Mouse (Mus musculus) forebrain, embryonic 12.5 days (tissue): ENCODE measurements around the gene Cilp2. TPM values are rescaled to one million over a fixed set of nuclear protein-coding genes. Genes with fewer than 3 reads are reported as not detected.

Source experiments
- ATAC-seq: fragments of 200-750 bp; cut with Nextera tagmentation; 2 replicates; pipeline ENCODE4 v1.8.0; 2017; ENCODE audit warnings: moderate TSS enrichment; ENCODE audit not compliant: low FRiP score
- H3K27ac ChIP-seq: fragments of 300-500 bp; sonication (generic); 2 replicates; pipeline ENCODE4 v1.5.1; 2016; ENCODE audit warnings: mild to moderate bottlenecking
- H3K27me3 ChIP-seq: fragments of 300-500 bp; sonication (generic); 2 replicates; pipeline ENCODE4 v1.6.1; 2016; ENCODE audit warnings: mild to moderate bottlenecking
- H3K36me3 ChIP-seq: fragments of 300-500 bp; sonication (generic); replicated peaks from 2 replicates; pipeline ENCODE4 v1.6.1; 2016; ENCODE audit warnings: mild to moderate bottlenecking
- H3K4me1 ChIP-seq: fragments of 300-500 bp; sonication (generic); 2 replicates; pipeline ENCODE4 v1.6.1; 2016
- H3K4me2 ChIP-seq: fragments of 300-500 bp; sonication (generic); 2 replicates; pipeline ENCODE4 v1.6.1; 2016; ENCODE audit warnings: mild to moderate bottlenecking, moderate library complexity
- H3K4me3 ChIP-seq: fragments of 300-500 bp; sonication (generic); replicated peaks from 2 replicates; pipeline ENCODE4 v1.5.1; 2016; ENCODE audit warnings: mild to moderate bottlenecking
- H3K9ac ChIP-seq: fragments of 300-500 bp; sonication (generic); 2 replicates; pipeline ENCODE4 v1.6.1; 2016; ENCODE audit warnings: mild to moderate bottlenecking
- H3K9me3 ChIP-seq: fragments of 300-500 bp; sonication (generic); 2 replicates; pipeline ENCODE4 v1.6.1; 2016
- WGBS: fragments of 180-500 bp; shearing (Covaris S2); methylation state at CpG from one replicate; pipeline ENCODE4 v1.1.7; 2016; 5-methylcytosine and 5-hydroxymethylcytosine counted together
- polyA plus RNA-seq: library from polyadenylated mRNA; unstranded; fragments of >200 nt; fragmentation: Nextera tagmentation; extraction: Ambion mirVana; gene quantifications from 2 replicates; pipeline ENCODE4 v1.2.1, GENCODE M21; 2016

Gene Cilp2
- polyA plus RNA-seq, 1 experiment from 2014 or later = 1.1 TPM

DNA sequence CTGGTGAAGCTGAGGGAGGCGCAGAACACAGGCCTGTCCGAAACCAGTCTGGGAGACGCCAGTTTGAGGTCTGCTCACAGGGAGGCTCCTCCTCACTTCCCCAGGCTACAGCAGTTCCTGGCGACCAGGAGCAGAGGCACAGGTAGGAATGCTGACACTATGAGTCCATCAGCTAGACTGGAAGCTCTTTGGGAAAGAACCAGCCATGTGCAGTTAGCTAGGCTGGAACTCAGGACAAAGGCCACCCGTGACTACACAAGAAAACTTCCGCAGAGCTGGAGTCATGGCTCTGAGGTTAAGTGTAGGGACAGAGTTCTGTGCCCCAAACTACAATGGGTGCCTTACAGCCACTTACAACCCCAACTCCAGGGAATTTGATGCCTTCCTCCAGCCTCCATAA lies 10.4 kb upstream of the Cilp2 start:
- no peak overlapping the region for H3K4me2 ChIP-seq
- peaks cover 69% of the 10 kb centered on the region for H3K4me1 ChIP-seq
- peaks cover 37% of the 10 kb centered on the region for H3K36me3 ChIP-seq

DNA sequence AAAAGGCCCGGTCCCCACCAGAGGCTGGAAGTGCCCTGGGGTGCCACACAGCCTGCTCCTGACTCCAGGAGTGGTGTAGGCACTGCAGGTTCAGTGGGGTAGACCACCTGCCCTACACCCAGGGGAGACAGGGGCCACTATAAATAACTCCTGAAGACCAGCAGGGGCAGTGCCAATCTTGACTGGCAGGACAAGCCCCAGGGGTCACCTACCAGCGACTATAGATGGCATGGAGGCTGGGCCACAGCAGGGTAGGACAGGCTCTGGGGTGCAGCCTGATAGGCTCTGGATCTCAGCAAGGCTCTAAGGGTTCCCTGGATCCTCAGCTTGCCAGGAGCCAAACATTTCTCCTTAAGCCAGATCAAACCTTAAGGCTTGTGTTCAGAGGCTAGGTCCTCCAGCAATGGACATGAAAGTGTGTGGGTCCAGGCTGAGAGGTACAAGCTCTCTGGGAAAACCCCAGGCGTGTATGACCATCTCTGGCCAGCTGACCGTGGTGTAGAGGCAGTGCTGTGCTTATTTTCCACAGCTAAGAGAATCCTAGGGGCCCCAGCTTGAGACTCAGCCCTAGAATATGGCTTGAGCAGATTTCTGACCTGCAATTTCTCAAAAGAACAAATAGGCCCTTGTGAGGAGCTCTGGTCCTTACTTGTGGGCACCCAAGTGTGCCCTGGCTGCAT lies 8.4 kb upstream of the Cilp2 start:
- Histone ChIP-seq H3K9me3 (no peaks in the 10 kb centered on the region), H3K36me3 (peaks cover 45% of the 10 kb centered on the region), H3K4me2 (no peak overlapping the region), H3K27ac (no peak overlapping the region), H3K4me3 (no peak overlapping the region), H3K27me3 (peaks cover 7% of the 10 kb centered on the region), H3K9ac (no peak overlapping the region; the same call in 1 of the 2 replicates), H3K4me1 (peaks cover 73% of the 10 kb centered on the region)
- ATAC-seq = no peak
- 76% methylated on average over 4 of the region's 4 CpGs for WGBS

More for the DNA sequence above, 10.4 kb upstream of the Cilp2 start:
- ATAC-seq = no peak
- Histone ChIP-seq H3K4me3 (no peak overlapping the region), H3K9me3 (no peaks in the 10 kb centered on the region), H3K27me3 (peaks cover 4% of the 10 kb centered on the region; the same call in 1 of the 2 replicates), H3K9ac (no peak overlapping the region; the same call in 1 of the 2 replicates), H3K27ac (no peak overlapping the region)
- 90% methylated on average over 6 of the region's 6 CpGs for WGBS

DNA sequence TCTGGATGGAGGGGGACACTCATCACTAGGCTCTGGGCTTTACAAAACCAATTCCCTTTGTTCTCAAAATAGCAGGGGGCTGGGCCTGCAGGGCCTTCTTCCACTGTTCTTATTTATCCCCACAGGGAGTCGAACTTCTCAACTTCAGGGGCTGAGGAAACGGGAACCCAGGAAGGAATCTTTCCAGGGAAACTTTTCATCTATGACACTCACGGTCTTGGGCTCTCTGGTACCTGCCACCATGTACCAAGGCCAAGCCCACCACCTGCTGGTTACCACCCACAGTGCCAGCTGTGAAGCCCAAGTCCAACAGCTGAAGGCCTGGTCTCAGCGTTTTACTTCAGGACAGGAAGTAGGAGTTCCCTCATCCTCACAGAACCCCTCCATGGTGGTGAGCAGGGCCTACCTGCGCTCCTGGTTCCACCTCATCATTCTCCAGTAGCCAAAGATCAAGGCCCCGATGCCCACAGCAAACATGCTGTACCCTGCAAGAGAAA lies 7.4 kb upstream of the Cilp2 start:
- ATAC-seq = no peak
- Histone ChIP-seq H3K27ac (0 out of 2 replicates have a peak overlapping the region, but pooled peaks have one; percentile 25), H3K9ac (no peak overlapping the region), H3K36me3 (peaks cover 45% of the 10 kb centered on the region), H3K9me3 (no peaks in the 10 kb centered on the region), H3K4me3 (no peak overlapping the region), H3K4me2 (no peak overlapping the region), H3K4me1 (peaks cover 67% of the 10 kb centered on the region), H3K27me3 (peaks cover 18% of the 10 kb centered on the region)
- 57% methylated on average over 6 of the region's 6 CpGs for WGBS

DNA sequence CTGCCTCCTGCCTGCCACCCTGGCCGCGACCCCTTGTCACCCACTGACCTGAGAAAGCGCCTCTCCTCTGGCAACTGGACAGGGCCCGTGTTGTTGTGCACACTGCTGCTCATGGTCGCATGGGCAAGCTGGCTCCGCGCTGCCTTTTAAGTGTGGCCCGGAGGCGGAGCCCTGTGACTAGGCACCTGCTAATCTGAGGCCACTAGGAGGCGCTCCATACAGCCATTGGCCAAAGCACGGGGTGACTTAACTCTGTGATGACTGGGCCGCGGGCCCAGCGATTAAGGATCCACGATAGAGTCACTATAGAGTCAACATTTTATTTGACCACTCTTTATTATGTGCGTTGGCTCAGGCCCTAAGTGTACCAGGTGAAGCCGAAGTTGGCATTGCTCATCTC lies 6.4 kb upstream of the Cilp2 start:
- no peaks in the 10 kb centered on the region for H3K9me3 ChIP-seq
- ATAC-seq = peak; percentile 6; the same call in 1 of the 2 replicates
- peaks cover 28% of the 10 kb centered on the region for H3K27me3 ChIP-seq
- H3K36me3 ChIP-seq = peaks cover 38% of the 10 kb centered on the region
- peaks cover 65% of the 10 kb centered on the region for H3K4me1 ChIP-seq
- H3K27ac ChIP-seq = peak overlapping the region; percentile 25; the same call in 1 of the 2 replicates
- WGBS = 25% methylated on average over 17 of the region's 17 CpGs
- H3K4me3 ChIP-seq = no peak overlapping the region
- H3K4me2 ChIP-seq = no peak overlapping the region
- no peak overlapping the region for H3K9ac ChIP-seq

DNA sequence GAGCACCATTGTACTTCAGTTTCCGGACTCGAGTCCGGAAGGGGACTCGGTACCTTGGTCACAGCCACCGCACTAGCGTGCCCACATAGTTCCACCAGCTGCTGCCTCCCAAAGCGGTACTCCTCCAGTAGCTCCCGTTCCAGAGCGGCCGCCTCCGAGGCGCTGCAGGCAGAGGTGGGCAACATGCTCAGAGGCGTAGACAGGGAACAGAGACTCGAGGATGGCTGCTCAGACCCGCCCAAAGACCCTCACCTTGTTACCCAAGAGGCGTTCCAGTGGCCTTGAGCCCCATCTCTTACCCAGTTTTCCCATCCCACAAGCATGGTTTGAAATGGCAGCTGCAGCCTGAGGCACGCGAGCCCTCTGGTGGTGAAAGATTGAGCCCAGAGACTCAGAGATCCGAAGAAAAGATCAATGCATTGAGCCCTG lies 3.3 kb upstream of the Cilp2 start:
- Histone ChIP-seq H3K4me3 (no peak overlapping the region), H3K9ac (no peak overlapping the region), H3K36me3 (peaks cover 20% of the 10 kb centered on the region), H3K9me3 (no peaks in the 10 kb centered on the region), H3K4me2 (no peak overlapping the region), H3K4me1 (peaks cover 75% of the 10 kb centered on the region), H3K27ac (no peak overlapping the region), H3K27me3 (peaks cover 58% of the 10 kb centered on the region)
- 38% methylated on average over 19 of the region's 19 CpGs for WGBS
- no peak for ATAC-seq

DNA sequence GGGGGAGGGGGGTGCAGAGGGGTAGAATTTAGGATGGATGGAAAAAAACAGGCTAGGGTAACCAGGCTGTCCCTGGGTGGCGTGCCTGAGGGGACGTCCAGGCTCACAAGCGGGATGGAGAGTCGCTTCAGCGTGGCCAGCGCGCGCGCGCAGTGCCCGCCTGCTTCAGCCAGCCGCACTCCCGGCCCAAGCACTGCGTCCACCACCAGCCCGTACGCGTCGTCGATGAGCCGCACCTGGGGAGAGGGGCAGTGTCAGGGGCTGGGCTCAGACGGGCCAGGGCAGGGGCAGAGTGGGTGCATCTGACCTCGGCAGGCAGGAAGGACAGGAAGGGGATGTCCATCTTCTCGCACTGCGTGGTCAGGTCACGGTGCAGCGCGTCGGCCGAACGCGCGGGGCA lies 1.4 kb upstream of the Cilp2 start:
- peak; percentile 17; the same call in 1 of the 2 replicates for ATAC-seq
- peaks cover 77% of the 10 kb centered on the region for H3K27me3 ChIP-seq
- no peak overlapping the region for H3K27ac ChIP-seq
- peaks cover 56% of the 10 kb centered on the region for H3K4me1 ChIP-seq
- H3K4me2 ChIP-seq = peak overlapping the region; percentile 42
- no peak overlapping the region for H3K9ac ChIP-seq
- no peaks in the 10 kb centered on the region for H3K9me3 ChIP-seq
- peak overlapping the region; percentile 29 for H3K4me3 ChIP-seq
- H3K36me3 ChIP-seq = peaks cover 13% of the 10 kb centered on the region; the same call in 1 of the 2 replicates
- 4% methylated on average over 32 of the region's 32 CpGs for WGBS

DNA sequence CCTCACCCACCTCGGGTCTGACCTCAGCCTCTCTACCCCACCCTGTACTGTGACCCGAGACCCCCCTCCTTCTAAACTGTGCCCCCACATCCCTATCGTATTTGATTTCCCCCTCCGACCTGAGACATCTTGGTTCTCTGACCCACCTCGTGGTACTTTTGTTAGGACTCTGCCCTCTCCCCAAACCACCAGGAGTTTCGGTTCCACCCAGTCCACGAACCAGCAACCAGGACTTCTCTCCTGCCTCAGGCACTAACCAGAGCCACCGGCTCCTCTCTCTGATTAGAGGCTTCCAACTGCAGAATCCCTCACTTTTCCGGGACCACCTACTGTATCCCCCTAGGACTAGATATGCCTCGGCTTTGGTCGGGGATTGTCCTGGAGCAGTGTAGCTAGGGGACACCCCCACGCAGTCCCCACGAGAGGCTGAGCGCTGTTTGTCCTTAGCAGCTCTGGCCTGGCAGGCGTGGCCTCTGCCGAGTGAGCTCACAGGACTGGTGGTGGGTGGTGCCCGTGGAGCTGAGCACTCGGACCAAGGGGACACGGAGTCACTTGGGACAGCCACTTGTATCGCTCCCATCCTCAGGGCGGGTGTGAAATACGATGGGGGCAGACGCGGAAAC lies 868 bp upstream of the Cilp2 start:
- 5% methylated on average over 24 of the region's 24 CpGs for WGBS
- Histone ChIP-seq H3K4me1 (peaks cover 50% of the 10 kb centered on the region), H3K27me3 (peaks cover 83% of the 10 kb centered on the region), H3K27ac (no peak overlapping the region), H3K4me2 (peak overlapping the region; percentile 42), H3K36me3 (peaks cover 8% of the 10 kb centered on the region; the same call in 1 of the 2 replicates), H3K9me3 (no peaks in the 10 kb centered on the region), H3K4me3 (peak overlapping the region; percentile 29), H3K9ac (no peak overlapping the region)
- ATAC-seq = no peak

DNA sequence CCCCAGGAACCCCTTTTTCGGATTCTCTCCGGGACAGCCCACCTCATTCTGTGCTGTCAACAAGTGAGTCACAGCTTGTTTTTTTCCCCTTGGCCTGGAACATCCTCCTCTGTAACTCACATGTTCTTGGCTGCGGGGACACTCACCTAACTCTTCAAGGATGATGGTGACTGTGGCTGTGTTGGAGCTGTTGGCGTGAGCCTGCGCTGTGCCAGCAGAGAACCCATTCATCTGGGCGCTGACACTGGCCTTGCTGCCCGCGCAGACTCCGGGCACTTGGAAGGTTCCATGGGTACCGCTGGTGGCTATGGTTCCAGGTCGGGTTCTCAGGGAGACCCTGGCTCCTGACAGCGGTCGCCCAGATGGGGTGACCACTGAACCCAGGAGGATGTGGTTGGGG lies 3.3 kb downstream of the Cilp2 start:
- Histone ChIP-seq H3K36me3 (no peaks in the 10 kb centered on the region), H3K9me3 (0 out of 2 replicates have a peak, but pooled peaks cover 3% of the 10 kb centered on the region), H3K4me3 (no peak overlapping the region), H3K27me3 (peaks cover 100% of the 10 kb centered on the region), H3K9ac (no peak overlapping the region), H3K4me2 (no peak overlapping the region), H3K27ac (no peak overlapping the region), H3K4me1 (peaks cover 44% of the 10 kb centered on the region)
- WGBS = 51% methylated on average over 13 of the region's 13 CpGs
- no peak for ATAC-seq

DNA sequence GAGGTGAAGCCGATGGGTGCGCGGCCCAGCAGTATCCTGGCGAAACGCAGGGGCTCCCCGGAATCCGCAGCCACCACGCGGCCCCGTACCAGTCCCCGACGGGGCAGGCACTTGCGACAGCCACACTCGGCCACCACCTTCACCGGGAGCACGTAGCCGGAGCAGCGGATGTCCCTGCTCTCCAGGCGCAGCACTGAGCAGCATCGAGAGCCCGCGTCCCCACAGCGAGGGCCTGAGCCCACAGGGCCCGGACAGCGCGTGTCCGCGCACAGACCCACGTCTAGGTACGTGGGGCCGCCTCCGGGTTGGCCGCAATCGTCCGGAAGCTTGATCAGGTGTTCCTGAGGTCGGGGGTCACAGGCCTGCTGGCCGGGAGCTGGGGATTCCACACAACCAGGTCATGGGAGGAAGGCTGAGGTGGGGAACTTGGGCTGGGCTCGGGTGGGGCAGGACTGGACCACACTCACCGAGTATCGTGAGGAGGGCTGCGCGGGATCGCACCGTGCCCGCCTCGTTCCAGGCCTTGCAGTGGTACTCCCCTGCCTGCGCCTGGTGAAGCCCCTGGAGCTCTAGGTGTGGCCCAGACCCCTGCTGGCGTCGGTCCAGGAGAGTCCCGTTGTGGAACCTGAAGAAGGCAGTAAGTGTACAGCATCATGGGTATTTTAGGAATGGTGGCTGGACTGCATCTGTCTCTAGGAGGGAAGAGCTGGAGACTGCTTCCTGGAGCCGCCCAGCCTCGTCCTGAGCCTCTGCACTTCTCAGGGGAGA lies 4.5 kb downstream of the Cilp2 start:
- Histone ChIP-seq H3K4me1 (peaks cover 33% of the 10 kb centered on the region), H3K9ac (no peak overlapping the region), H3K9me3 (0 out of 2 replicates have a peak, but pooled peaks cover 3% of the 10 kb centered on the region), H3K27me3 (peaks cover 99% of the 10 kb centered on the region), H3K4me3 (peak overlapping the region; percentile 41), H3K27ac (no peak overlapping the region), H3K4me2 (peak overlapping the region; percentile 53; the same call in 1 of the 2 replicates), H3K36me3 (no peaks in the 10 kb centered on the region)
- no peak for ATAC-seq
- 8% methylated on average over 52 of the region's 52 CpGs for WGBS

DNA sequence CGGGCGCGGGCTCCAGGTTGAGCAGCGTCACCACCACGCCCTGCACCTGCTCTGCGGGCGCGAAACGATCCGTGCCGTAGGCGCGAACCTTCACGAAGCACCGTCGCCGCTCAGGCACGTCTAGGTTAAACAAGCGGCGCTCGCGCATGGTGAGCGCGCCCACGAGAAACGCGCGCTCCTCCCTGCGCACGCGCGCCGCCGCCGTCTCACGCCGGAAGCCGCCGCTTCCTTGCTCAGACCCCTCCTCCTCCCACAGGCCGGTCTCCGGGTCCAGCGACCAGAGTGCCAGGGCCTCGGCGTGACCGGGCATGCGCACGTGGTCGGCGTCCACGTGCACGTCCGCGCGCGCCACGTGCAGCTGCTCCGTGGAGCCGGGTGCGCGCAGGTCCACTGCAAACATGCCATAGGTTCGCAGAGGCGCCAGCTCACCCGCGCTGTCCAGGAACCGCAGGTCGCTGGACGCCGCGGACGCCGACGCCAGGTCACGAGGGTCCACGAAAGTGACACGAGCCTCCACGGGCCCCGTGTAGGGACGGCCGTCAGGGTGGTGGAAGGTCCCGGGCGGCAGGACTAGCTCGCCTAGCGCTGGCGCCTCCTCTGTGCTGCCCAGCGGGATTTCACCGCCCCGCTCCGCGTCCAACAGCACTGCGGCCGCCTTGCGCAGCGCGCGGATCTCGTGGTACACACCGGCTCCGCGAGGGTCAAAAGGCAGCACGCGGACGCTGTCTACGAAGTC lies 5.3 kb downstream of the Cilp2 start:
- Histone ChIP-seq H3K27me3 (peaks cover 97% of the 10 kb centered on the region), H3K9ac (no peak overlapping the region), H3K4me3 (peak overlapping the region; percentile 41), H3K4me2 (peak overlapping the region; percentile 53), H3K9me3 (0 out of 2 replicates have a peak, but pooled peaks cover 3% of the 10 kb centered on the region), H3K36me3 (no peaks in the 10 kb centered on the region), H3K27ac (no peak overlapping the region), H3K4me1 (peaks cover 25% of the 10 kb centered on the region)
- peak; percentile 57 for ATAC-seq
- WGBS = 7% methylated on average over 101 of the region's 103 CpGs

DNA sequence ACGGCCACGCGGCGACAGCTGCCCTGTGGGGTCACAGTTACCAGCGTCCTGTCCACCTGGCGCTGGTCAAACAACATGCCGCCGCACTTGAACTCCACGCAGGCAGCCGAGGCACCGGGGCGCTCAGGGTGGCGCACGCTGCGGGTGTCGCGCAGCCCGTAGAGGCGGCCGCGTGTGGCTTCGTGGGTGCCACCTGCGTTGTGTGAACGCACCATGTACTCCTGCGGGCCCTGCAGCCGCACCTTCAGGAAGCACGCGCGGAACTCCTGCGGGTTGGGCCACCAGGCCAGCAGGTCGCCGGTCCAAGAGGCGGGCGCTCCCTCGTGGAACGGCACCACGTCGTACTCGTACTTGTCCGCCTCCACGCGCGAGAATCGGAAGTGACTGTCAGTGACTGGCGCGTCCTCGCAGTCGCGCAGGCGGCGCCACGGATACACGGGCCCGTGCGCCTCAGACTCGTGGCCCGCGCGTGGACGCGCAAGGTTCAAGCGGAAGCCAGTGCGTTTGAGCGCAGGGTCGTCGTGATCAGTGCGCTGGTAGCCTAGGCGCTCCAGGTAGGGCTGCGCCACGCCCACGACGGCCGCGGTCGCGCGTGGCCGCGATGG lies 6.1 kb downstream of the Cilp2 start:
- H3K36me3 ChIP-seq = no peaks in the 10 kb centered on the region
- ATAC-seq = no peak
- H3K27me3 ChIP-seq = peaks cover 96% of the 10 kb centered on the region
- 0 out of 2 replicates have a peak, but pooled peaks cover 3% of the 10 kb centered on the region for H3K9me3 ChIP-seq
- WGBS = 15% methylated on average over 79 of the region's 79 CpGs
- H3K27ac ChIP-seq = no peak overlapping the region
- H3K4me1 ChIP-seq = peaks cover 19% of the 10 kb centered on the region
- no peak overlapping the region; the same call in 1 of the 2 replicates for H3K9ac ChIP-seq
- H3K4me3 ChIP-seq = peak overlapping the region; percentile 41
- H3K4me2 ChIP-seq = peak overlapping the region; percentile 53
